Mouse (Mus musculus): ENCODE measurements at regions not wholly inside any gene's neighbourhood (a gene's known extent, or its start where the extent isn't known, plus 50 kb on each side); places are given as distances from the start of the nearest gene placed in this dataset.

DNA sequence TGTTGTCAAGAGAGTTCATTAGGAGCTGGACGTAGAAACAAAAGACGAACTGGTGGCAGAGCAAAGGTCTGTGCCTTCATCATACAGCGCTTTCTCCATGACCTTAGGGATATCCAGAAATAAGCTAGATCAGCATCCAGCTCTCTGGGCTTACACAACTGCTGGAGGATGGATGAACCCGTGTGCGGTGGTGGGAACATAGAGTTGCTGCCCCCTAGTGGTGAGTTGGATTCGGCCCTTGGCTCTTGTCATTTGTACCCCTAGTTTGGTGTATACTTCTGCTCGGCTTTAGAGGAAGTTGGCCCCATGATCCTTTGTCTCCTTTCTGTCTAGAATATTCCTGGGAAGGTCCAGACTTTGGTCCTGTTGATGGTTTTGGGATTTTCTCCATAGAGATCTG, 369.4 kb downstream of the Dhx35 start:
- 45% methylated on average over 7 of the region's 7 CpGs for whole genome bisulfite sequencing

DNA sequence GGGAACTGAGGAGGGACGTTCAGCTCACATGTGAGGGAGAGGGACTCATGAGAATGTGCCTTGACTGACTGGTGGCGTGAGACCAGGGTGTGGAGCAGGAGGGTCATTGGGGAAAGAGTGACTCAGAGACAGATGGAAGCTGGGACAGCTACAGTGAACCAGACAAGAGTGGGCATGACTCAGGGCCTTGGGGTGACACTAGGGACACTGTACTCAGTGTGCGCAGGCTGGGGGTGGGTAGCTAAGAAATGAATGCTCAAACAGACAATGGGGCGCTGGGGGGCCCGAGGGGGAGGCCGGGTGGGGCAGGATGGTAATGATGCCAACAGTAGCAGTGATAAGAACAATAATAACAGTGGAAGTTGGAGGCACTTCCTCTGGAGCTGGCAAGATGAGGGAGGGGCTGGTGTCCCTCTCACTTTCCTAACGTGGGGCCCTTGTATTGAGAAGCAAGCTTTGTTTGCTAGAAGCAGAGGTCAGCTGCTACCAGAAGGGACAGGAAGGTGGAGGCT, 374.0 kb downstream of the Dhx35 start:
- Histone ChIP-seq H3K4me2 (no peak overlapping the region), H3K4me3 (replicated peaks) (no peak overlapping the region), H3K9ac (replicated peaks) (no peak overlapping the region), H3K4me1 (replicated peaks) (no peaks in the 10 kb centered on the region), H3K36me3 (no peaks in the 10 kb centered on the region), H3K9me3 (no peaks in the 10 kb centered on the region), H3K27ac (no peak overlapping the region), H3K27me3 (no peaks in the 10 kb centered on the region)
- WGBS, result 74% methylated on average over 7 of the region's 7 CpGs
- no peak for ATAC-seq (ENCODE audit: insufficient number of reproducible peaks, insufficient read depth, low FRiP score, low TSS enrichment, low read depth)

More for the DNA sequence above, 369.4 kb downstream of the Dhx35 start:
- no peaks in the 10 kb centered on the region for H3K36me3 ChIP-seq
- H3K4me1 ChIP-seq (replicated peaks), result no peaks in the 10 kb centered on the region
- H3K27me3 ChIP-seq, result no peaks in the 10 kb centered on the region
- H3K4me3 ChIP-seq (replicated peaks), result no peak overlapping the region
- H3K9ac ChIP-seq (replicated peaks), result no peak overlapping the region
- H3K4me2 ChIP-seq, result no peak overlapping the region
- no peak overlapping the region for H3K27ac ChIP-seq
- no peak for ATAC-seq (ENCODE audit: insufficient number of reproducible peaks, insufficient read depth, low FRiP score, low TSS enrichment, low read depth)
- no peaks in the 10 kb centered on the region for H3K9me3 ChIP-seq

DNA sequence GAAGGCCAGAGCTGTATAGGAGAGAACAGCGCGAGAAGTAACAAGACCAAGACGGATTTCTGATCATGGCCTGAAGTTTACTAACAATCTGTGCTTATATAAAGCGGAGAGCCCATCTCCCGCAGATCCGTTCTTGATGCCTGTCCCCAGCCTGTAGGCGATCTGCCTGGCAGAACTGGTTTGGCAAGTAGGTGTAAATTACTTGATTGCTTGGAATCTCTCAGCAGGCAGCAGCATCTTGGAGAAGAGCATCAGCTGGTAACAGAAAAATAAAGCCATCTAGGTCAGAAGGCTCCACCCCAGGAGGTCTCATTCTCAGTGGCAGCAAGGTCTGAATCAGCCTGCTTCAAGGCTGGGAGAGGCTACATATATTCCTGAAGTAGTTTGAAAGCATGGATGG, 401.5 kb downstream of the Dhx35 start:
- ATAC-seq (ENCODE audit: insufficient number of reproducible peaks, insufficient read depth, low FRiP score, low TSS enrichment, low read depth), result no peak
- H3K27ac ChIP-seq, result no peak overlapping the region
- H3K9ac ChIP-seq (replicated peaks), result no peak overlapping the region
- H3K4me3 ChIP-seq (replicated peaks), result no peak overlapping the region
- H3K4me2 ChIP-seq, result no peak overlapping the region
- H3K27me3 ChIP-seq, result 0 out of 2 replicates have a peak, but pooled peaks cover 3% of the 10 kb centered on the region
- no peaks in the 10 kb centered on the region for H3K36me3 ChIP-seq
- H3K9me3 ChIP-seq, result no peaks in the 10 kb centered on the region
- no peaks in the 10 kb centered on the region for H3K4me1 ChIP-seq (replicated peaks)
- WGBS, result 21% methylated on average over 7 of the region's 7 CpGs

DNA sequence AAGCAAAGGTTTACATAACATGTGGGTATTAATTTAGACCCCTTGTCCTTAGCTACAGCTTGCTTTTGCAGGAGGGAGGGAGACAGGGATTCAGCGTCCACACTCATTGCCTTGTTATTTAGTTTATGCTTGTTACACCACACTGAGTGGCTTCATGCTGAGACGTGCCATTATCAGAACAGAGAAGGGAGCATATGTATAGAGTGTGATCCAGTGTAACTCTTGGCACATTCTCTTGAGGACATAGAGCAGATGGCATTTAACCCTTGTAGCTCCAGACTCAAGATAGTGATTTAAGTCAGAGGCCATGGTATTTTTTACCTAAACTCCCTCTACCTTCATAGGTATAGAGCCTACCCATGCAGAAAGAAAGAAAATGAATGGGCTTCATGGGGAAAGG, 437.7 kb downstream of the Dhx35 start:
- Histone ChIP-seq H3K4me3 (replicated peaks) (no peak overlapping the region), H3K36me3 (no peaks in the 10 kb centered on the region), H3K9me3 (no peaks in the 10 kb centered on the region), H3K27ac (no peak overlapping the region), H3K27me3 (0 out of 2 replicates have a peak, but pooled peaks cover 3% of the 10 kb centered on the region), H3K4me1 (replicated peaks) (no peaks in the 10 kb centered on the region), H3K4me2 (no peak overlapping the region), H3K9ac (replicated peaks) (no peak overlapping the region)
- no peak for ATAC-seq (ENCODE audit: insufficient number of reproducible peaks, insufficient read depth, low FRiP score, low TSS enrichment, low read depth)
- WGBS, result 39% methylated on average over 2 of the region's 2 CpGs

DNA sequence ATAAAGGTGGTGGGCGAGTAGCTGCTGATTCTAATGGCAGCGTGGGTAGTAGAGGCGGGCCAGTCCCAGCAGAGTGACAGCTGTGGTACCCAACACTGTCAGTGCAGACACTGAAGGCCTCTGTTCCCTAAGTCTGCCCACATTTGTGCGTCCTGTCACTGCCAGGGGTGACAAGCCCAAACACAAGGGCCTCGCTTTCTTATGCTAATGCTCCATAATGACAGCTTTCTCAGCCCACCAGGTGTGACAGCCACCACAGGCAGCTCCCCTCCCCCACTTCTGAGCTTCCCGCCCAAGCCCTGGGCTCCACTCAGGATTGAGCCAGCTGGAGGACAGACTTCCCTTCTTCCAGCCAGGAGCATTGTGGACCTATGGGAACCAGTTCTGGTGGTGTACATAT, 440.4 kb downstream of the Dhx35 start:
- Histone ChIP-seq H3K36me3 (no peaks in the 10 kb centered on the region), H3K4me2 (no peak overlapping the region), H3K27me3 (0 out of 2 replicates have a peak, but pooled peaks cover 3% of the 10 kb centered on the region), H3K4me1 (replicated peaks) (no peaks in the 10 kb centered on the region), H3K27ac (no peak overlapping the region), H3K4me3 (replicated peaks) (no peak overlapping the region), H3K9ac (replicated peaks) (no peak overlapping the region), H3K9me3 (no peaks in the 10 kb centered on the region)
- no peak for ATAC-seq (ENCODE audit: insufficient number of reproducible peaks, insufficient read depth, low FRiP score, low TSS enrichment, low read depth)
- WGBS, result 27% methylated on average over 6 of the region's 6 CpGs

DNA sequence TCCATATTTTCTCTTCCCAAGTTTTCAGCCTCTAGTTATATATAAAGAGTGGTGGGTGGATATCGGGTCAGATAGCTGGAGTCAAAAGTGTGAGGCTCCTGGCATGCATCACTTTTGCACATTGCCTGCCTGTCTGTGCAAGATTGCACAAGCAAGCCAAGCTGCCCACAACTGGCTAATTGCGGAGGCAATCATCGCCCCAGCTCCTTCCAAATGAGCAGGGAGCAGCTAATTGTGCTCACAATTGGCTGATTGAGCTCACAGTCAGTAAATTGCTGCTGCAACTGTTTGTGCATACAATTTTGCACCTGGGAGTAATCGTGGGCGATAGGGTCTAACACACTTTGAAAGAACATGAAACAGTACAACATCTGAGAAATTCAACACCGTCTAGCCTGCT, 455.5 kb downstream of the Dhx35 start:
- Histone ChIP-seq H3K4me2 (no peak overlapping the region), H3K27me3 (no peaks in the 10 kb centered on the region), H3K9me3 (no peaks in the 10 kb centered on the region), H3K9ac (replicated peaks) (no peak overlapping the region), H3K27ac (no peak overlapping the region), H3K4me3 (replicated peaks) (no peak overlapping the region), H3K36me3 (no peaks in the 10 kb centered on the region), H3K4me1 (replicated peaks) (no peaks in the 10 kb centered on the region; the same call in 1 of the 2 replicates)
- WGBS, result 41% methylated on average over 6 of the region's 6 CpGs
- no peak for ATAC-seq (ENCODE audit: insufficient number of reproducible peaks, insufficient read depth, low FRiP score, low TSS enrichment, low read depth)

DNA sequence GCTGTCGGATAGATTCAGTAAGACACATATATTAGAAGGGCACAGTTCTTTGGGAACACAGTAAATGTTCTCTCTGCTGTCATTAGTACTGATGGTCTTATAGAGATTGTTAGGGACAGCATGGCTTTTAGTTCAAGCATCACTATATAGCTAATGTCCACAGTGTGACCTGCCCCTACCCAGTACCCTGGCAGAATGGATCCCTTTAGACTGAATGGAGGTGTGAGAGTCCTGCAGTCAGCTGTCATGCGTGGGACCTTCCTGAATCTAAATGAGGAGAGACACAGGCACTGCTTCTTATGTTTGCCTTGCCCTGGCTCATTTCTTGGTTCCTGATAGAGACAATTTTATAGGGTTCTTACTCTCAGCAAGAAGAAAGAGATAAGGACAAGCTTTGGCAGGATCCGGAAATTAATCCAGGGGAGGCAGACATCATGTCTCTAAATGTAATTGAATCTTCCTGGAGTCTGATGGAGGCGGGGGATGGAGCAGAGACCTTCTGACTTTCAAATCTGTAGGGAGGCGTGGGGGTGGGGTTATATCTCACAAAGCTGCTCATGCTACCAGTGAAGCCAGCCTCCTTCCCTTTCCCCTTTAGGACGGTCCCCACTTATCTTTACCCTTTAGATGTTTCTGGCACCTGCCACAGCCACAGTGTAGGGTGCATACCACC, 456.5 kb downstream of the Dhx35 start:
- Histone ChIP-seq H3K27me3 (no peaks in the 10 kb centered on the region), H3K9ac (replicated peaks) (no peak overlapping the region), H3K4me3 (replicated peaks) (no peak overlapping the region), H3K27ac (no peak overlapping the region), H3K36me3 (no peaks in the 10 kb centered on the region), H3K4me1 (replicated peaks) (no peaks in the 10 kb centered on the region; the same call in 1 of the 2 replicates), H3K4me2 (no peak overlapping the region), H3K9me3 (no peaks in the 10 kb centered on the region)
- 81% methylated on average over 6 of the region's 6 CpGs for WGBS
- ATAC-seq (ENCODE audit: insufficient number of reproducible peaks, insufficient read depth, low FRiP score, low TSS enrichment, low read depth), result no peak

DNA sequence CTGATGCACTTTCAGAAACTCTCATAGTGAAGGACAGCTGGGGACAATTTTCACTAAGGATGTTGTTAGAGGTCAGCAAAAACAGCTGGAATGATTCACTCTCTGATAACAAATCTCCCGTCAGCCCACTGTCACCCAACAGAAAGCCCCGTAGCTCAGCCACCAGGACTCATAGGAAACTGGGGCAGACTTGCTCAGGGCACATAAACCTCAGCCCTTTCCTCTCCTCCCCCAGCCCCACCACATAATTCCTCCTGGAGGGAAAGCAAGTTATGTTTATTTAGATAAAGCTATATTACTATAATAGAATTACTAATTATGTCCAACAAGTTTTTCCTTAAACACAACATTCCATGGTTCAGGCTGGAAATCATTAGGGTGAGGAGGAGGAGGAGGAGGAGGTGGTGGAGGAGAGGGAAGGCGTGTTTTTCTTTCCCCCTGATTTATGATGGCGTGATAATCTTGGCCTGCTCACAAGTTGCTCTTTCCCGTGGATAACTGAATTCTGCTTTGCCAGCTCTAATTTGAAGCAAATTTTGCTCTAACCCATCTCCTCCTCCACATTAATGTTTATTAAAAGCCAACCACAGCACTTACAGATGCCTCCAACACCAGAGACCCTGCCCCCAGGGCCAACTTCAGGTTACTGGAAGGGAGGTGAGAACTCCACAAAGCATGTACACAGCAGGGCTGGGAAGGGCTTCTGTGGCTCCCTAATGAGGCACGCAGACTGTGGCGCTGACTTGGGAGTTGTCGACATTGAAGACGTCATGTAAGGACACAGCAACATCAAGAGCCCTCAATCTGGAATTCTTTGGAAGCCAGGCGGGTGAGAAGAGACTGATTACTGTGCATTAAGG, 475.8 kb downstream of the Dhx35 start:
- H3K9me3 ChIP-seq, result no peaks in the 10 kb centered on the region
- H3K9ac ChIP-seq (replicated peaks), result no peak overlapping the region
- H3K4me2 ChIP-seq, result no peak overlapping the region
- H3K36me3 ChIP-seq, result no peaks in the 10 kb centered on the region
- H3K27me3 ChIP-seq, result no peaks in the 10 kb centered on the region
- H3K4me3 ChIP-seq (replicated peaks), result no peak overlapping the region
- 27% methylated on average over 10 of the region's 10 CpGs for WGBS
- peaks cover 12% of the 10 kb centered on the region for H3K4me1 ChIP-seq (replicated peaks)
- ATAC-seq (ENCODE audit: insufficient number of reproducible peaks, insufficient read depth, low FRiP score, low TSS enrichment, low read depth), result no peak; the same call in 1 of the 2 replicates
- H3K27ac ChIP-seq, result peak overlapping the region; percentile 36

DNA sequence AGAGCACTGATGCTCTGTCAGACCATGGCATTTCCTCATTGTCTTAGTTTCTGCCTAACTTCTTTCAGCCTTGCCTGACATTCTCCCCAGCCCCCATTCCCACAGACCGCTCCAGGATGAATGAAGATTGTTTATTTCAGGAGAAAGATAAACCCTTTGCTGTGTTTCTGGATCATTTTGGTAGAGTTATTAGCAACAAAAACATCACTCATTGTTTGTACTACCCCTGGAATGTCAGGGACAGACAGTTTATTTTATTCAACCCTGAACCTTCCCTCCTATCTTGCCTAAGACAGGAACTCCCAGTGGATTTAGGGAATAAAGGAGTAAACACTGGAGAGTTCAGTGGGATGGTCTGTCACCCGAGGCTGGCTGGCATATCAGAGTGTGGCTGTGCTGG, 484.3 kb downstream of the Dhx35 start:
- no peak overlapping the region for H3K9ac ChIP-seq (replicated peaks)
- H3K4me2 ChIP-seq, result no peak overlapping the region
- H3K4me1 ChIP-seq (replicated peaks), result peaks cover 13% of the 10 kb centered on the region; the same call in 1 of the 2 replicates
- H3K36me3 ChIP-seq, result no peaks in the 10 kb centered on the region
- no peak overlapping the region for H3K4me3 ChIP-seq (replicated peaks)
- no peak overlapping the region for H3K27ac ChIP-seq
- H3K27me3 ChIP-seq, result no peaks in the 10 kb centered on the region
- H3K9me3 ChIP-seq, result no peaks in the 10 kb centered on the region
- 64% methylated on average over 2 of the region's 2 CpGs for WGBS
- ATAC-seq (ENCODE audit: insufficient number of reproducible peaks, insufficient read depth, low FRiP score, low TSS enrichment, low read depth), result no peak

DNA sequence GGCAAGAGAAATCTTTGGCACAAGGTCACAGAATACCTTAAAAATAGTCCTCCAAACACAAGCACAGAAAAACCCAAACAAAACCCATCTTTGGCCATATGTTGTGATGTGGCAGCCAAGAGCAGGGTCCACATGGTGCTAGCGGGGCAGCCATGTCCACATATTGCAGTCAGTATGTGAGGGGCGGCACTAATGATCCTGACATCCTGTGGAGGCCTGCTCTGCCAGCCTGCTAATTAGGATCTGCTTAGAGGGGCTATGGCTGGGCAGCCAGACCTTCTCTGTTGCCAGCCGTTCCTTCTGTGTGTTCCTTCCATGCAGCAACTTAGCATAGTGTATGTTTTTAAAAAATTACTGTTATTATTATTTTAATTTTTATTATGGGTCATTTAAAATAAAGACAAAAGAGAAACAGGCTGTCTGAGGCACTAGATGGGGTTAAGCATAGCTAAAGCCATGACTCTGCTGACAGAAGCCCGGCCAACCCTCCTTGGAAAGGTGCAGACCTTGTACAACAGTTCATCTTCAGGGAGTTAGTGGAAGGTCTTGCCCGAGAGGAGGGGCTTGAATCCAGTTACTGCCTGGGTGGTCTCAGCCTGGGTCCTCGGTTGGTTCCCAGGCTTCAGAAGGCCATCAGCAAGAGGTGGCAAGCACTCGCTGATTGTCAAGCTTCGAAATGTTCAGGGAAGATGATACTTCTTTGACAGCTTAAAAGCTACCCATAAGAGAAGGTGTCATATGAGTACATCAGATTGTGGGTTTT, 487.1 kb downstream of the Dhx35 start:
- H3K4me1 ChIP-seq (replicated peaks), result peaks cover 13% of the 10 kb centered on the region; the same call in 1 of the 2 replicates
- no peaks in the 10 kb centered on the region for H3K36me3 ChIP-seq
- no peak for ATAC-seq (ENCODE audit: insufficient number of reproducible peaks, insufficient read depth, low FRiP score, low TSS enrichment, low read depth)
- H3K27me3 ChIP-seq, result no peaks in the 10 kb centered on the region
- H3K27ac ChIP-seq, result no peak overlapping the region
- 56% methylated on average over 8 of the region's 8 CpGs for WGBS
- H3K9me3 ChIP-seq, result no peaks in the 10 kb centered on the region
- H3K9ac ChIP-seq (replicated peaks), result no peak overlapping the region
- no peak overlapping the region for H3K4me2 ChIP-seq
- H3K4me3 ChIP-seq (replicated peaks), result no peak overlapping the region

DNA sequence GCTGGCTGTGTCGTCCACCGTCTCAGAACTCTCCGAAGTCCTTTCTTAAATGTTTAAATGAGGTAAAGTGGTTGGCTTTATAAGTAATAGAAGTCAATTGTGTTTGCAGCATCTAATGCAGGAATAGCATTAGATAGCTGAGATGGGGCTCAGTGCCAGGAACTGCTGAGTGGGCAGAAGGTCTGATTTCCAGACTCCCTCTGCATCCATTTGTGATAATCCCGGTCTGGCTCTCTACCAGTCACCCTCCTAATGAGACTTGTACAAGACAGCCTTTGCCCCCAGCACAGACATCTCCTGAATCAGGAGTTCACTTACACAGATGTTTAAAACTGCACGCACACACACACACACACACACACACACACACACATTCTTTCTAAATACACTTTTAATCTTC, 489.5 kb downstream of the Dhx35 start:
- H3K9ac ChIP-seq (replicated peaks), result no peak overlapping the region
- no peak overlapping the region for H3K4me2 ChIP-seq
- peaks cover 18% of the 10 kb centered on the region for H3K4me1 ChIP-seq (replicated peaks)
- H3K9me3 ChIP-seq, result no peaks in the 10 kb centered on the region
- 77% methylated on average over 5 of the region's 5 CpGs for WGBS
- H3K36me3 ChIP-seq, result no peaks in the 10 kb centered on the region
- H3K27me3 ChIP-seq, result no peaks in the 10 kb centered on the region
- ATAC-seq (ENCODE audit: insufficient number of reproducible peaks, insufficient read depth, low FRiP score, low TSS enrichment, low read depth), result no peak
- no peak overlapping the region for H3K27ac ChIP-seq
- H3K4me3 ChIP-seq (replicated peaks), result no peak overlapping the region

All from limb, embryonic 12.5 days (tissue).